Mouse (Mus musculus) lung, embryonic 14.5 days (tissue): ENCODE results near the gene Prr18. TPM values are rescaled to one million over a fixed set of nuclear protein-coding genes. Genes with fewer than 3 reads are reported as not detected.

Experiments used
- ATAC-seq: fragments of 200-750 bp; cut with Nextera tagmentation; 2 replicates; pipeline ENCODE4 v1.8.0; 2017; ENCODE audit warnings: mild to moderate bottlenecking, moderate TSS enrichment, moderate library complexity; ENCODE audit not compliant: insufficient read depth
- DNase-seq: peaks from one replicate; pipeline ENCODE4 v3.0.0-alpha.2; 2015
- H3K27ac ChIP-seq: fragments of 300-500 bp; sonication (generic); 2 replicates; pipeline ENCODE4 v1.5.1; 2014; ENCODE audit warnings: low read depth, mild to moderate bottlenecking, moderate library complexity
- H3K27me3 ChIP-seq: fragments of 300-500 bp; sonication (generic); 2 replicates; pipeline ENCODE4 v1.6.1; 2014; ENCODE audit warnings: low read length, control low read depth; ENCODE audit not compliant: insufficient read depth
- H3K36me3 ChIP-seq: fragments of 300-500 bp; sonication (generic); 2 replicates; pipeline ENCODE4 v1.6.1; 2014; ENCODE audit warnings: control low read depth; ENCODE audit not compliant: insufficient read depth
- H3K4me1 ChIP-seq: fragments of 300-500 bp; sonication (generic); 2 replicates; pipeline ENCODE4 v1.6.1; 2014; ENCODE audit warnings: antibody characterized with exemption, control low read depth; ENCODE audit not compliant: insufficient read depth
- H3K4me2 ChIP-seq: fragments of 300-500 bp; sonication (generic); 2 replicates; pipeline ENCODE4 v1.6.1; 2014; ENCODE audit warnings: mild to moderate bottlenecking
- H3K4me3 ChIP-seq: fragments of 300-500 bp; sonication (generic); 2 replicates; pipeline ENCODE4 v1.5.1; 2014; ENCODE audit warnings: low read depth, low read length
- H3K9ac ChIP-seq: fragments of 300-500 bp; sonication (generic); 2 replicates; pipeline ENCODE4 v1.6.1; 2014
- H3K9me3 ChIP-seq: fragments of 300-500 bp; sonication (generic); 2 replicates; pipeline ENCODE4 v1.6.1; 2016; ENCODE audit warnings: low read depth, low read length, control low read depth
- CTCF ChIP-seq: IDR thresholded peaks from 2 replicates; pipeline ENCODE4 v1.5.1; 2016; ENCODE audit warnings: antibody characterized with exemption, low read depth
- WGBS: fragments of 180-500 bp; shearing (Covaris S2); extraction: QIAGEN DNeasy Blood & Tissue Kit; methylation state at CpG from one replicate; pipeline ENCODE4 v1.1.7; 2014; 5-methylcytosine and 5-hydroxymethylcytosine counted together
- polyA plus RNA-seq: library from polyadenylated mRNA; unstranded; fragments of >200 nt; fragmentation: Nextera tagmentation; extraction: Ambion mirVana; gene quantifications from 2 replicates; pipeline ENCODE4 v1.2.1, GENCODE M21; 2014

Prr18 gene
- polyA plus RNA-seq, 1 experiment from 2014 or later, result 2.1 TPM

- no peak for TF ChIP-seq CTCF
- peak overlapping the region; percentile 52 for H3K4me3 ChIP-seq
- WGBS, result under 1% methylated on average over 82 of the region's 92 CpGs
- no peaks in the 10 kb centered on the region for H3K9me3 ChIP-seq
- H3K9ac ChIP-seq, result peak overlapping the region; percentile 48
- no peaks in the 10 kb centered on the region for H3K36me3 ChIP-seq
- H3K4me2 ChIP-seq, result peak overlapping the region; percentile 99
- H3K27me3 ChIP-seq, result peaks cover 43% of the 10 kb centered on the region
- DNase-seq, result peak; percentile 58
- H3K27ac ChIP-seq, result no peak overlapping the region
- peak; percentile 74 for ATAC-seq
- H3K4me1 ChIP-seq, result 0 out of 2 replicates have a peak, but pooled peaks cover 4% of the 10 kb centered on the region
These were observed 3.4 kb downstream of the Prr18 start for GRCm38 (mm10) chr17:8340407-8341359.

GRCm38 (mm10) chr17:8341360-8341963 is 4.2 kb downstream of the Prr18 start:
- DNase-seq, result no peak
- Histone ChIP-seq H3K36me3 (no peaks in the 10 kb centered on the region), H3K9ac (peak overlapping the region; percentile 48), H3K4me2 (peak overlapping the region; percentile 99), H3K9me3 (no peaks in the 10 kb centered on the region), H3K27me3 (peaks cover 43% of the 10 kb centered on the region), H3K27ac (no peak overlapping the region), H3K4me3 (peak overlapping the region; percentile 52), H3K4me1 (0 out of 2 replicates have a peak, but pooled peaks cover 4% of the 10 kb centered on the region)
- WGBS, result 10% methylated on average over 43 of the region's 46 CpGs
- no peak for TF ChIP-seq CTCF
- ATAC-seq, result peak; percentile 26; the same call in 1 of the 2 replicates

DNA sequence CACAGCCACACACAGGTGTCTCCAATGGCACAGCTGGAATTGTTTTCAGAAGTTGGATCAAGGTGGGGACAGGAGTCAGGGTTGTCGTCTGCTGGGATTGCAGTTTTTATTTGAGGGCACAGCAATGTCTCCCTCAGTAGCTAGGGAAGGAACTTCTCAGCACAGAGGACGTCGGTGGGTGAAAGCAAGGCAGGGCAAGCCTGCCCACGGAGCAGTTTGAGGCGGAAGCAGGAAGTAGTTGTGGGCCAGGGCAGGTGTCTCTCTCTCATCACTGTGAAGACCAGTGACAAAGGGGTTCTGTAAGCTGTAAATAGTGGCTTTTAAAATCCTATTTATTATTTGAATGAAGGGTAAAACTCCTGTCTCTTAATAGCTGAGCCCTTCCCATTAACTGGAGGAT is 5.4 kb downstream of the Prr18 start:
- H3K4me1 ChIP-seq, result 0 out of 2 replicates have a peak, but pooled peaks cover 4% of the 10 kb centered on the region
- no peak overlapping the region for H3K4me3 ChIP-seq
- no peak for TF ChIP-seq CTCF
- H3K9ac ChIP-seq, result no peak overlapping the region
- H3K27me3 ChIP-seq, result peaks cover 43% of the 10 kb centered on the region
- no peaks in the 10 kb centered on the region for H3K36me3 ChIP-seq
- DNase-seq (no peak), ATAC-seq (no peak)
- no peak overlapping the region for H3K27ac ChIP-seq
- WGBS, result 40% methylated on average over 5 of the region's 5 CpGs
- H3K9me3 ChIP-seq, result no peaks in the 10 kb centered on the region
- no peak overlapping the region for H3K4me2 ChIP-seq

DNA sequence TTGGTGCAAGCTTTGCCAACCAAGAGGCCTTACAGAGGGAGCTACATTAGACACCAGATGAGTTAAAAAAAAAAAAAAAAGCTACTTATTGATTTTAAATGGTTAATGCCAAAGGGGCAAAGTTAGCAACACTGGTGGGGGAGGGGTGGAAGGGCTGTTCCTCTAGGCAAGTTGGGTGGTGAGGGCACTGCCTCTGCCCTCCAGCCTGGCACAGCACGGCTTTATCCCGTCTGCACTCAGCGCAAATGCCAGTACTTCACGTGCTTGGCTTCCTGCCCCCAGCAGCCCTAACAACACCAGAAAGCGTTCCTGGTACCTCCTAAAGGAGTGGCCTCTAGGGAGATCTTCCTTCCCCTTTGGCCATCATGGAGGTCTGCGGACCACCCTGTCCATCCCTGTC is 6.2 kb downstream of the Prr18 start:
- H3K9me3 ChIP-seq, result no peaks in the 10 kb centered on the region
- H3K4me2 ChIP-seq, result no peak overlapping the region
- ATAC-seq (no peak), DNase-seq (no peak)
- no peak overlapping the region for H3K27ac ChIP-seq
- WGBS, result 57% methylated on average over 6 of the region's 6 CpGs
- peaks cover 43% of the 10 kb centered on the region for H3K27me3 ChIP-seq
- no peak overlapping the region for H3K4me3 ChIP-seq
- no peaks in the 10 kb centered on the region for H3K36me3 ChIP-seq
- H3K9ac ChIP-seq, result no peak overlapping the region
- 0 out of 2 replicates have a peak, but pooled peaks cover 4% of the 10 kb centered on the region for H3K4me1 ChIP-seq
- no peak for TF ChIP-seq CTCF

DNA sequence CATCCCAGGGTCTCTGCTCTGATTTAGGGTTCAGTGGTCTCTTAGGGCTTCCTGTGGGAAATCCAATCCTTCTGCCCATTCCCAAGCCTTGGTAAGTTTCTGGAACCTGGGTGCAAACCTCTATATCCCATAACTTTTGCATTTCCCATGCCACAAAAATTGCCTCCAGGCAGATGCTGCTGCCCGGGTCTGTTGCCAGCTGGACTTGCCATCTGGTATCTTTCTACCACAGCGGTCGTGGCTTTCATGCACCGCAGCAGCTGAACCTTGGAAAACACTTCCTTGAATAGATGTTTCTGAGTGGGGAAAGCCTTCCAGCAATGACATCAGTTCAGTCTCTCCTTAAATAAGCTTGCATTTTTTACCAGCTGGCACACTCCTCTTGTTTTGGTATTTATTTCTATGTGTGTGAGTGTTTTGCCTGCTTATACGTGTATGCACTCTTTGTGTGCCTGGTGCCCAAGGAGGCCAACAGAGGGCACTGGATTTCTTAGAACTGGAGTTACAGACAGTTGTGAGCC is 10.6 kb downstream of the Prr18 start:
- Histone ChIP-seq H3K4me1 (no peaks in the 10 kb centered on the region), H3K4me3 (no peak overlapping the region), H3K27me3 (peaks cover under 1% of the 10 kb centered on the region; the same call in 1 of the 2 replicates), H3K36me3 (no peaks in the 10 kb centered on the region), H3K27ac (no peak overlapping the region), H3K9me3 (no peaks in the 10 kb centered on the region), H3K9ac (no peak overlapping the region), H3K4me2 (no peak overlapping the region)
- DNase-seq, result no peak
- no peak for TF ChIP-seq CTCF
- WGBS, result 68% methylated on average over 5 of the region's 5 CpGs
- no peak for ATAC-seq

DNA sequence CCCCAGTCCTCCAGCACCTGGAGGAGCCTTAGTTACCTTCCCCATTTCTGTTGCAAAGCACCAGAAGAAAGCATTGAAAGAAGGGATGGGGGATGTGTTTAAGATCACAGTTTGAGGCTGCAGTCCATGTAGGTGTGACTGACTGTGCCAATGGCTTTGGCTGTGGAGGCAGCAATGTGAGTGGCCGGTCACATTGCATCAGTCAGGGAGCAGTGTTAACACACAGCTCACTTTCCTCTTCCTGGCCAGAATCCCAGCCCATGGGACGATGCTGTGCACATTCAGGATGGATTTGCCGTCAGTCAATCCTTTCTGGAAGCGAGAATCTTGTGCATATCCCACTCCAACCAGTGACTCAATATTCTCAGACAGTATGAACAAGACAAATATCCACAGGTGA is 11.7 kb downstream of the Prr18 start:
- Histone ChIP-seq H3K4me3 (no peak overlapping the region), H3K4me1 (no peaks in the 10 kb centered on the region), H3K9ac (no peak overlapping the region), H3K9me3 (no peaks in the 10 kb centered on the region; the same call in 1 of the 2 replicates), H3K27me3 (no peaks in the 10 kb centered on the region), H3K36me3 (no peaks in the 10 kb centered on the region), H3K27ac (no peak overlapping the region), H3K4me2 (no peak overlapping the region)
- WGBS, result 80% methylated on average over 4 of the region's 4 CpGs
- no peak for TF ChIP-seq CTCF
- no peak for DNase-seq
- ATAC-seq, result no peak

- ATAC-seq (no peak), DNase-seq (no peak)
- Histone ChIP-seq H3K9me3 (no peaks in the 10 kb centered on the region; the same call in 1 of the 2 replicates), H3K4me2 (no peak overlapping the region), H3K27ac (no peak overlapping the region), H3K27me3 (no peaks in the 10 kb centered on the region), H3K9ac (no peak overlapping the region), H3K4me3 (no peak overlapping the region), H3K36me3 (no peaks in the 10 kb centered on the region), H3K4me1 (no peaks in the 10 kb centered on the region)
- WGBS, result 82% methylated on average over 7 of the region's 7 CpGs
- no peak for TF ChIP-seq CTCF
These were observed 13.8 kb downstream of the Prr18 start for GRCm38 (mm10) chr17:8351088-8351487.
